19 mouse cellular contexts compared by ENCODE assay signal in genomic region chr8:122962046-122962445, GRCm38 (mm10).
A peak's percentile ranks its signal among the peaks of the same experiment; 100 is the strongest.
DNase-seq lines count a peak whose midpoint lies in the region; ATAC-seq and TF ChIP-seq lines count a peak whose summit lies in the region.
"Had no signal": no experiment of that assay in that cellular context is flagged by ENCODE, and none has a peak within 500 bp of the region (broad histone marks: within the 10 kb centered on the region; RNA-seq: fewer than 3 reads in every experiment).

No protein-coding gene starts in this region.

- no peak for DNase-seq in gastrocnemius, adult 2 months
- no peak for DNase-seq in gastrocnemius, postnatal 25 days
- peak; percentile 52 for DNase-seq in 416B (ENCODE audit: low read depth)
- no peak for DNase-seq in frontal cortex, adult 2 months (ENCODE audit: extremely low spot score in 1 of 2, low spot score in 1 of 2)
- no peak for DNase-seq in ovary, adult 18-20 months (ENCODE audit: low spot score)
- DNase-seq: heart, postnatal 14 days; kidney, adult 11 months; midbrain, embryonic 14.5 days; right cerebral cortex, postnatal 25 days; thymus, postnatal 14 days had no signal

- H3K9me3 ChIP-seq in intestine, embryonic 15.5 days = no peaks in the 10 kb centered on the region
- H3K9me3 ChIP-seq in liver, embryonic 16.5 days (replicated peaks; ENCODE audit: control insufficient read depth, low read length) = no peaks in the 10 kb centered on the region
- no peaks in the 10 kb centered on the region for H3K9me3 ChIP-seq in forebrain, embryonic 13.5 days (replicated peaks)
- H3K9me3 ChIP-seq: embryonic facial prominence, embryonic 13.5 days; forebrain, embryonic 15.5 days; hindbrain, embryonic 12.5 days; limb, embryonic 13.5 days; neural tube, embryonic 15.5 days had no signal

- no peak for ATAC-seq in intestine, embryonic 15.5 days
- no peak for ATAC-seq in liver, embryonic 16.5 days (ENCODE audit: low read depth)
- ATAC-seq in forebrain, embryonic 13.5 days = no peak
- ATAC-seq: forebrain, embryonic 15.5 days had no signal

- no peak overlapping the region for H3K4me2 ChIP-seq in intestine, embryonic 15.5 days (replicated peaks)
- H3K4me2 ChIP-seq in liver, embryonic 16.5 days (ENCODE audit: low read depth, low read length) = no peak overlapping the region
- no peak overlapping the region for H3K4me2 ChIP-seq in forebrain, embryonic 13.5 days
- H3K4me2 ChIP-seq: embryonic facial prominence, embryonic 13.5 days; forebrain, embryonic 15.5 days; hindbrain, embryonic 12.5 days; limb, embryonic 13.5 days; neural tube, embryonic 15.5 days had no signal

- H3K27me3 ChIP-seq in intestine, embryonic 15.5 days (replicated peaks) = no peaks in the 10 kb centered on the region
- H3K27me3 ChIP-seq in liver, embryonic 16.5 days (ENCODE audit: control insufficient read depth, insufficient read depth, low read depth, low read length) = no peaks in the 10 kb centered on the region
- no peaks in the 10 kb centered on the region for H3K27me3 ChIP-seq in forebrain, embryonic 13.5 days
- H3K27me3 ChIP-seq: embryonic facial prominence, embryonic 13.5 days; forebrain, embryonic 15.5 days; hindbrain, embryonic 12.5 days; limb, embryonic 13.5 days; neural tube, embryonic 15.5 days had no signal

- no peak overlapping the region for H3K9ac ChIP-seq in intestine, embryonic 15.5 days
- no peak overlapping the region for H3K9ac ChIP-seq in liver, embryonic 16.5 days (ENCODE audit: low read depth, low read length)
- no peak overlapping the region for H3K9ac ChIP-seq in forebrain, embryonic 13.5 days
- H3K9ac ChIP-seq: embryonic facial prominence, embryonic 13.5 days; forebrain, embryonic 15.5 days; hindbrain, embryonic 12.5 days; limb, embryonic 13.5 days; neural tube, embryonic 15.5 days had no signal

- WGBS in intestine, embryonic 15.5 days = 42% methylated on average over 5 of the region's 5 CpGs
- 25% methylated on average over 5 of the region's 5 CpGs for WGBS in liver, embryonic 16.5 days (ENCODE audit: insufficient replicate concordance)
- 58% methylated on average over 5 of the region's 5 CpGs for WGBS in forebrain, embryonic 13.5 days

- no peaks in the 10 kb centered on the region; the same call in 1 of the 2 replicates for H3K36me3 ChIP-seq in intestine, embryonic 15.5 days
- no peaks in the 10 kb centered on the region for H3K36me3 ChIP-seq in liver, embryonic 16.5 days (ENCODE audit: control insufficient read depth, insufficient read depth)
- no peaks in the 10 kb centered on the region; the same call in none of the 2 replicates for H3K36me3 ChIP-seq in forebrain, embryonic 13.5 days (ENCODE audit: poor library complexity, severe bottlenecking)
- H3K36me3 ChIP-seq: forebrain, embryonic 15.5 days; hindbrain, embryonic 12.5 days; limb, embryonic 13.5 days; neural tube, embryonic 15.5 days had no signal

- no peak overlapping the region for H3K4me3 ChIP-seq in gastrocnemius, adult 2 months
- H3K4me3 ChIP-seq in intestine, embryonic 15.5 days (replicated peaks) = no peak overlapping the region
- H3K4me3 ChIP-seq in liver, embryonic 16.5 days (ENCODE audit: low read depth, low read length) = no peak overlapping the region
- H3K4me3 ChIP-seq in forebrain, embryonic 13.5 days = no peak overlapping the region
- H3K4me3 ChIP-seq: embryonic facial prominence, embryonic 13.5 days; forebrain, embryonic 15.5 days; hindbrain, embryonic 12.5 days; limb, embryonic 13.5 days; neural tube, embryonic 15.5 days had no signal

- peak overlapping the region; percentile 48; the same call in 1 of the 2 replicates for H3K27ac ChIP-seq in gastrocnemius, adult 2 months
- 0 out of 2 replicates have a peak overlapping the region, but pooled peaks have one; percentile 42 for H3K27ac ChIP-seq in intestine, embryonic 15.5 days
- H3K27ac ChIP-seq in liver, embryonic 16.5 days (ENCODE audit: low read length) = peak overlapping the region; percentile 29; the same call in 1 of the 2 replicates
- H3K27ac ChIP-seq in forebrain, embryonic 13.5 days = no peak overlapping the region
- H3K27ac ChIP-seq: embryonic facial prominence, embryonic 13.5 days; forebrain, embryonic 15.5 days; hindbrain, embryonic 12.5 days; limb, embryonic 13.5 days; neural tube, embryonic 15.5 days; stomach, postnatal 0 days had no signal

- no peak for TF ChIP-seq CTCF in gastrocnemius, adult 2 months (IDR thresholded peaks at IDR 0.05)

- H3K4me1 ChIP-seq in intestine, embryonic 15.5 days (replicated peaks) = peaks cover 27% of the 10 kb centered on the region
- H3K4me1 ChIP-seq in liver, embryonic 16.5 days (ENCODE audit: control insufficient read depth, low read depth, low read length) = peaks cover 42% of the 10 kb centered on the region
- H3K4me1 ChIP-seq in forebrain, embryonic 13.5 days = peaks cover 17% of the 10 kb centered on the region

- intact Hi-C loops in gastrocnemius, adult 2 months (cut with DNase I) = no loop called here
